Mouse (Mus musculus) CH12.LX (cell line): ENCODE data around the gene Ppa2. TPM values are rescaled to one million over a fixed set of nuclear protein-coding genes. Genes with fewer than 3 reads are reported as not detected.

Experiments
- DNase-seq: peaks from one replicate; pipeline ENCODE4 v3.0.0-alpha.2; 2013; ENCODE audit errors: extremely low read depth
- H3K27ac ChIP-seq: 2 replicates; pipeline ENCODE4 v1.5.1; 2012; ENCODE audit warnings: low read depth, mild to moderate bottlenecking, control low read depth, moderate library complexity; ENCODE audit not compliant: insufficient read depth
- H3K27me3 ChIP-seq: replicated peaks from 2 replicates; pipeline ENCODE3; 2012; ENCODE audit warnings: inconsistent platforms
- H3K36me3 ChIP-seq, 2 experiments: replicated peaks in 1 of 2; 2 replicates each; pipeline versions ENCODE3 to v1.6.1; 2012; ENCODE audit warnings: inconsistent platforms in 1 of 2, low read length in 1 of 2, mild to moderate bottlenecking in 1 of 2, mixed read lengths in 1 of 2, moderate library complexity in 1 of 2; ENCODE audit not compliant: control insufficient read depth in 1 of 2, insufficient read depth in 1 of 2
- H3K4me1 ChIP-seq, 2 experiments: 2 replicates each; pipeline ENCODE4 v1.6.1; 2012; ENCODE audit warnings: inconsistent platforms in 1 of 2, moderate library complexity in 1 of 2; ENCODE audit not compliant: insufficient read depth in 2 of 2, control insufficient read depth in 1 of 2
- H3K4me2 ChIP-seq: 2 replicates; pipeline ENCODE4 v1.6.1; 2012; ENCODE audit warnings: low read depth, mild to moderate bottlenecking, control low read depth; ENCODE audit not compliant: poor library complexity, insufficient read depth, severe bottlenecking
- H3K4me3 ChIP-seq, 3 experiments: fragments of 150-350 bp in 1 of 3; sonication (generic) in 1 of 3; replicated peaks in 1 of 3; 2 replicates each; pipeline versions ENCODE3 to v1.5.1; 2011 to 2012; ENCODE audit warnings: low read depth in 2 of 3, low read length in 2 of 3, mild to moderate bottlenecking in 2 of 3, moderate library complexity in 2 of 3, control low read depth in 1 of 3, improper control_type of control experiment in 1 of 3, inconsistent platforms in 1 of 3, mixed read lengths in 1 of 3; ENCODE audit not compliant: poor library complexity in 1 of 3
- H3K79me2 ChIP-seq: replicated peaks from 2 replicates; pipeline ENCODE4 v1.6.1; 2012; ENCODE audit warnings: mild to moderate bottlenecking, moderate library complexity; ENCODE audit not compliant: control insufficient read depth, poor library complexity, insufficient read depth, severe bottlenecking; ENCODE audit errors: extremely low read depth
- H3K9ac ChIP-seq: 2 replicates; pipeline ENCODE4 v1.6.1; 2012; ENCODE audit warnings: low read depth, mild to moderate bottlenecking, control low read depth, moderate library complexity; ENCODE audit not compliant: insufficient read depth
- H3K9me3 ChIP-seq: replicated peaks from 2 replicates; pipeline ENCODE3; 2012; ENCODE audit warnings: low read length, inconsistent platforms, mixed read lengths
- CHD1 ChIP-seq: IDR thresholded peaks from 2 replicates; pipeline ENCODE4 v1.6.1; 2012; ENCODE audit warnings: low read depth, low read length, improper control_type of control experiment, inconsistent platforms
- CTCF ChIP-seq, 2 experiments: IDR thresholded peaks in 1 of 2; conservative IDR thresholded peaks in 1 of 2; 2 replicates each; pipeline ENCODE4 v1.5.1; 2011 to 2012; ENCODE audit warnings: low read depth in 2 of 2, low read length in 2 of 2, improper control_type of control experiment in 1 of 2, inconsistent platforms in 1 of 2, mild to moderate bottlenecking in 1 of 2, moderate library complexity in 1 of 2
- ELF1 ChIP-seq: IDR thresholded peaks from 2 replicates; pipeline ENCODE4 v1.6.1; 2014; ENCODE audit warnings: low read depth, mild to moderate bottlenecking, inconsistent platforms, low read length, improper control_type of control experiment
- EP300 ChIP-seq: IDR thresholded peaks from 2 replicates; pipeline ENCODE4 v1.6.1; 2011; ENCODE audit warnings: low read length, improper control_type of control experiment
- ETS1 ChIP-seq: conservative IDR thresholded peaks from 2 replicates; pipeline ENCODE4 v1.6.1; 2012; ENCODE audit warnings: low read depth, mild to moderate bottlenecking, inconsistent platforms, low read length, improper control_type of control experiment, moderate library complexity
- JUN ChIP-seq: IDR thresholded peaks from 2 replicates; pipeline ENCODE4 v1.6.1; 2011; ENCODE audit warnings: low read depth, mild to moderate bottlenecking, low read length, improper control_type of control experiment, moderate library complexity; ENCODE audit not compliant: insufficient read depth
- JUND ChIP-seq: conservative IDR thresholded peaks from 2 replicates; pipeline ENCODE4 v1.6.1; 2011; ENCODE audit warnings: low read depth, low read length, improper control_type of control experiment
- MAFK ChIP-seq: IDR thresholded peaks from 2 replicates; pipeline ENCODE4 v1.6.1; 2011; ENCODE audit warnings: low read length, improper control_type of control experiment; ENCODE audit not compliant: insufficient replicate concordance
- MAX ChIP-seq: IDR thresholded peaks from 2 replicates; pipeline ENCODE4 v1.6.1; 2011; ENCODE audit warnings: low read length, improper control_type of control experiment
- MEF2A ChIP-seq: IDR thresholded peaks from 2 replicates; pipeline ENCODE4 v1.6.1; 2014; ENCODE audit warnings: low read depth, mild to moderate bottlenecking, inconsistent platforms, low read length, improper control_type of control experiment, borderline replicate concordance
- MYC ChIP-seq: IDR thresholded peaks from 2 replicates; pipeline ENCODE4 v1.6.1; 2011; ENCODE audit warnings: low read depth, mild to moderate bottlenecking, improper control_type of control experiment, low read length
- NELFE ChIP-seq: IDR thresholded peaks from 2 replicates; pipeline ENCODE4 v1.6.1; 2011; ENCODE audit warnings: low read depth, low read length, improper control_type of control experiment
- NRF1 ChIP-seq: IDR thresholded peaks from 2 replicates; pipeline ENCODE4 v1.6.1; 2014; ENCODE audit warnings: low read depth, mild to moderate bottlenecking, inconsistent platforms, low read length, improper control_type of control experiment, moderate library complexity
- POLR2AphosphoS2 ChIP-seq: IDR thresholded peaks from 2 replicates; pipeline ENCODE4 v1.6.1; 2011; ENCODE audit warnings: low read depth, low read length, improper control_type of control experiment
- RAD21 ChIP-seq: IDR thresholded peaks from 2 replicates; pipeline ENCODE4 v1.6.1; 2011; ENCODE audit warnings: low read depth, mild to moderate bottlenecking, low read length, improper control_type of control experiment, moderate library complexity
- RCOR1 ChIP-seq: conservative IDR thresholded peaks from 2 replicates; pipeline ENCODE4 v1.6.1; 2012; ENCODE audit warnings: low read depth, mild to moderate bottlenecking, inconsistent platforms, low read length, improper control_type of control experiment
- SMC3 ChIP-seq: IDR thresholded peaks from 2 replicates; pipeline ENCODE4 v1.6.1; 2011; ENCODE audit warnings: low read depth, low read length, improper control_type of control experiment
- TBP ChIP-seq: conservative IDR thresholded peaks from 2 replicates; pipeline ENCODE4 v1.6.1; 2011; ENCODE audit warnings: low read depth, low read length, improper control_type of control experiment
- TCF12 ChIP-seq: IDR thresholded peaks from 2 replicates; pipeline ENCODE4 v1.6.1; 2014; ENCODE audit warnings: low read depth, mild to moderate bottlenecking, inconsistent platforms, low read length, improper control_type of control experiment
- ZKSCAN1 ChIP-seq: IDR thresholded peaks from 2 replicates; pipeline ENCODE4 v1.6.1; 2012; ENCODE audit warnings: low read depth, inconsistent platforms, low read length, improper control_type of control experiment, borderline replicate concordance
- ZMIZ1 ChIP-seq: IDR thresholded peaks from 2 replicates; pipeline ENCODE4 v1.6.1; 2012; ENCODE audit warnings: low read depth, mild to moderate bottlenecking, inconsistent platforms, low read length, improper control_type of control experiment
- dilution Hi-C: fragments of 300-500 bp; cut with MboI; formaldehyde crosslinking; loops from 2 replicates; pipeline ENCODE4 v1.14.3; 2020; ENCODE audit warnings: low sequenced_read_pairs; ENCODE audit not compliant: extremely low pct_unique_long_range_greater_than_20kb, extremely low pct_ligation_motif_present
- in situ Hi-C: fragments of 300-500 bp; cut with MboI; formaldehyde crosslinking; loops from 3 replicates; pipeline ENCODE4 v1.14.3; 2019; ENCODE audit warnings: low sequenced_read_pairs, low pct_ligation_motif_present, low pct_unique_long_range_greater_than_20kb, mixed read lengths
- polyA plus RNA-seq: library from polyadenylated mRNA; unstranded; fragments of >175 nt; gene quantifications from 2 replicates; pipeline ENCODE4 v1.2.1, GENCODE M21; 2012; ENCODE audit warnings: low read depth; ENCODE audit not compliant: insufficient read length
- total RNA-seq, 2 experiments: library from RNA; depleted of rRNA; stranded (reverse); fragments of 300-350 nt in 1 of 2; fragments of >200 nt in 1 of 2; gene quantifications; 2 replicates each; pipeline ENCODE4 v1.2.3; 2012 to 2014

The Ppa2 gene
- total and polyA plus RNA-seq, 3 experiments, result 98.3 to 132 (median 119) TPM

GRCm38 (mm10) chr3:133328551-133328950 lies 18.6 kb downstream of the Ppa2 start:
- dilution Hi-C loops, result no loop called here
- Histone ChIP-seq H3K27me3 (no peaks in the 10 kb centered on the region), H3K4me3 (no peak overlapping the region), H3K27ac (no peak overlapping the region), H3K36me3 (peaks cover 11 to 55% of the 10 kb centered on the region in 2 experiments), H3K4me1 (peaks cover 18 to 63% of the 10 kb centered on the region in 2 experiments), H3K9ac (no peak overlapping the region), H3K9me3 (no peaks in the 10 kb centered on the region), H3K4me2 (no peak overlapping the region), H3K79me2 (no peaks in the 10 kb centered on the region)
- no peak for DNase-seq
- in situ Hi-C loops, result loop anchor here (25.0 kb wide), 2 partner anchors 259 to 484 kb away; no protein-coding TSS in a partner anchor
- TF ChIP-seq ZKSCAN1, result no peak
- no peak for TF ChIP-seq NRF1
- TF ChIP-seq EP300, result peak; percentile 25; the same call in 1 of the 2 replicates
- no peak for TF ChIP-seq MAFK
- TF ChIP-seq POLR2AphosphoS2, result no peak
- TF ChIP-seq ZMIZ1, result no peak
- no peak for TF ChIP-seq SMC3
- TF ChIP-seq ELF1, result 0 out of 2 replicates have a peak, but pooled peaks have one; percentile 14

GRCm38 (mm10) chr3:133329406-133329805 lies 19.5 kb downstream of the Ppa2 start:
- H3K9ac ChIP-seq, result no peak overlapping the region
- no peaks in the 10 kb centered on the region for H3K27me3 ChIP-seq
- H3K4me1 ChIP-seq, result peaks cover 26 to 72% of the 10 kb centered on the region in 2 experiments
- no peak overlapping the region for H3K4me3 ChIP-seq
- H3K79me2 ChIP-seq, result no peaks in the 10 kb centered on the region
- no peak overlapping the region for H3K4me2 ChIP-seq
- dilution Hi-C loops, result no loop called here
- TF ChIP-seq JUN (no peak), JUND (no peak), SMC3 (peak; percentile 57), MAX (no peak), ZMIZ1 (no peak), TCF12 (no peak), ETS1 (no peak), CTCF (conservative IDR thresholded peaks at IDR 0.05 in 1 of 2, IDR thresholded peaks at IDR 0.05 in 1 of 2; ENCODE audit: low read depth in 2 of 2, low read length in 2 of 2) (peak; percentile 47 to 60; a peak in 3 of 4 replicates), RAD21 (peak; percentile 50), TBP (no peak), MYC (no peak), RCOR1 (no peak), MEF2A (no peak), ELF1 (no peak), NELFE (no peak), CHD1 (no peak)
- peak; percentile 60 for DNase-seq
- in situ Hi-C loops, result loop anchor here (25.0 kb wide), 2 partner anchors 258 to 483 kb away; no protein-coding TSS in a partner anchor
- no peak overlapping the region for H3K27ac ChIP-seq
- no peaks in the 10 kb centered on the region for H3K9me3 ChIP-seq
- peaks cover 11 to 52% of the 10 kb centered on the region in 2 experiments for H3K36me3 ChIP-seq
